Mouse (Mus musculus): ENCODE results near the gene Xdh. TPM values are rescaled to one million over a fixed set of nuclear protein-coding genes. Genes with fewer than 3 reads are reported as not detected.
"Not testable (repeated sequence)": the region's sequence is repeated elsewhere in the genome, so short reads cannot be mapped to it uniquely, and the experiment has no call there.

The Xdh gene
- polyA plus RNA-seq, 1 experiment from 2014 or later, result 1.2 TPM

- no peaks in the 10 kb centered on the region for H3K36me3 ChIP-seq (ENCODE audit: insufficient read depth)
- no peak overlapping the region for H3K27ac ChIP-seq (ENCODE audit: low read depth)
- WGBS, result 92% methylated on average over 14 of the region's 14 CpGs
Measured at GRCm38 (mm10) chr17:73870956-73871605, 78.9 kb downstream of the Xdh start.

DNA sequence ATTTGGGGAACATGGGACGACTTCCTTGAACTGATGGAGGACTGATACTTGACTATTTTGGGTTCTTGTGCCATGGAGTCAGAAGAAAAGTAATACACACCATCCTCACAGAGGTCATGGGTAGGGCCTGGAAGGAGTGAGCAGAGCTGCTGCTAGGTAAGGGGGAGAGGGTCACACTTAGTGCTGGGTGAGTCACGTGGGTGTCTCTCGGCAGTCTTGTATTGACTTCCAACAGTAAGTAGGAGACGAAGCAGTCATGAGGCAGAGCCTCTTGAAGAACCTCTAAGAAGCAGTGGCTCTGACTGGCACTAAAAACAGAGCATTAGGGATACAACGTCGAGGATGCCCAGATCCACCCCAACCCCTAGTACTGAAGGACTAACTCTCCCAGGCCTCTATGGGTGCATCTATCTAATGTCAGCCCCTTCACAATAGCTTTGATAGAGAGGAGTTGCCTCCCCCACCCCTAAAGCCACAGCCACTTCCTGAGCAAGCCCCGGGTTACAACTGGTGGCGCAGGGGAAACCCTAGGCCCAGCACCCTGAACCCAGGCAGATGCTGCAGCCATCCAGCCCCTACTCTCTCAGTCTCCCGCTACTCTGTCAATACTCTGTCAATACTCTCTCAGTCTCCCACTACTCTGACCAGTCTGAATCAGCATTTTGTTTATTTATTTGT is 80.8 kb downstream of the Xdh start:
- WGBS, result 89% methylated on average over 9 of the region's 9 CpGs
- Histone ChIP-seq H3K9ac (no peak overlapping the region), H3K9me3 (ENCODE audit: low read depth, low read length) (no peaks in the 10 kb centered on the region), H3K4me3 (ENCODE audit: low read depth, low read length) (no peak overlapping the region), H3K27ac (ENCODE audit: low read depth) (no peak overlapping the region), H3K36me3 (ENCODE audit: insufficient read depth) (no peaks in the 10 kb centered on the region), H3K27me3 (ENCODE audit: insufficient read depth, low read length) (no peaks in the 10 kb centered on the region), H3K4me2 (no peak overlapping the region), H3K4me1 (ENCODE audit: insufficient read depth) (no peaks in the 10 kb centered on the region; the same call in 1 of the 2 replicates)
- ATAC-seq (ENCODE audit: insufficient read depth), result no peak
- TF ChIP-seq CTCF (IDR thresholded peaks at IDR 0.05; ENCODE audit: low read depth), result no peak
- DNase-seq, result no peak

More at GRCm38 (mm10) chr17:73870956-73871605, 78.9 kb downstream of the Xdh start:
- TF ChIP-seq CTCF (IDR thresholded peaks at IDR 0.05; ENCODE audit: low read depth), result no peak
- ATAC-seq (ENCODE audit: insufficient read depth), result no peak
- Histone ChIP-seq H3K4me1 (ENCODE audit: insufficient read depth) (no peaks in the 10 kb centered on the region; the same call in 1 of the 2 replicates), H3K9me3 (ENCODE audit: low read depth, low read length) (no peaks in the 10 kb centered on the region), H3K4me3 (ENCODE audit: low read depth, low read length) (no peak overlapping the region), H3K9ac (no peak overlapping the region), H3K27me3 (ENCODE audit: insufficient read depth, low read length) (no peaks in the 10 kb centered on the region), H3K4me2 (no peak overlapping the region)
- DNase-seq, result no peak

- Histone ChIP-seq H3K9ac (no peak overlapping the region), H3K4me3 (ENCODE audit: low read depth, low read length) (no peak overlapping the region), H3K4me2 (no peak overlapping the region), H3K27ac (ENCODE audit: low read depth) (no peak overlapping the region), H3K4me1 (ENCODE audit: insufficient read depth) (no peaks in the 10 kb centered on the region), H3K36me3 (ENCODE audit: insufficient read depth) (no peaks in the 10 kb centered on the region), H3K9me3 (ENCODE audit: low read depth, low read length) (no peaks in the 10 kb centered on the region), H3K27me3 (ENCODE audit: insufficient read depth, low read length) (no peaks in the 10 kb centered on the region)
- no peak for TF ChIP-seq CTCF (IDR thresholded peaks at IDR 0.05; ENCODE audit: low read depth)
- DNase-seq (no peak), ATAC-seq (ENCODE audit: insufficient read depth) (no peak)
- WGBS, result 75% methylated on average over 4 of the region's 4 CpGs
Measured at GRCm38 (mm10) chr17:73853717-73854116, 96.3 kb downstream of the Xdh start.

- Histone ChIP-seq H3K4me2 (no peak overlapping the region), H3K9me3 (ENCODE audit: low read depth, low read length) (no peaks in the 10 kb centered on the region), H3K4me3 (ENCODE audit: low read depth, low read length) (no peak overlapping the region), H3K4me1 (ENCODE audit: insufficient read depth) (no peaks in the 10 kb centered on the region), H3K27ac (ENCODE audit: low read depth) (no peak overlapping the region), H3K36me3 (ENCODE audit: insufficient read depth) (no peaks in the 10 kb centered on the region), H3K9ac (no peak overlapping the region), H3K27me3 (ENCODE audit: insufficient read depth, low read length) (no peaks in the 10 kb centered on the region)
- ATAC-seq (ENCODE audit: insufficient read depth) (no peak), DNase-seq (no peak)
- 43% methylated on average over 11 of the region's 11 CpGs for WGBS
- no peak for TF ChIP-seq CTCF (IDR thresholded peaks at IDR 0.05; ENCODE audit: low read depth)
Measured at GRCm38 (mm10) chr17:73853041-73853440, 97.0 kb downstream of the Xdh start.

GRCm38 (mm10) chr17:73847399-73847798 is 102.6 kb downstream of the Xdh start:
- no peaks in the 10 kb centered on the region for H3K9me3 ChIP-seq (ENCODE audit: low read depth, low read length)
- 79% methylated on average over 1 of the region's 1 CpGs for WGBS
- H3K27ac ChIP-seq (ENCODE audit: low read depth), result no peak overlapping the region
- no peaks in the 10 kb centered on the region for H3K36me3 ChIP-seq (ENCODE audit: insufficient read depth)
- TF ChIP-seq CTCF (IDR thresholded peaks at IDR 0.05; ENCODE audit: low read depth), result no peak
- no peaks in the 10 kb centered on the region for H3K4me1 ChIP-seq (ENCODE audit: insufficient read depth)
- ATAC-seq (ENCODE audit: insufficient read depth) (no peak), DNase-seq (no peak)
- H3K9ac ChIP-seq, result no peak overlapping the region
- H3K4me3 ChIP-seq (ENCODE audit: low read depth, low read length), result no peak overlapping the region
- H3K27me3 ChIP-seq (ENCODE audit: insufficient read depth, low read length), result no peaks in the 10 kb centered on the region
- H3K4me2 ChIP-seq, result no peak overlapping the region

DNA sequence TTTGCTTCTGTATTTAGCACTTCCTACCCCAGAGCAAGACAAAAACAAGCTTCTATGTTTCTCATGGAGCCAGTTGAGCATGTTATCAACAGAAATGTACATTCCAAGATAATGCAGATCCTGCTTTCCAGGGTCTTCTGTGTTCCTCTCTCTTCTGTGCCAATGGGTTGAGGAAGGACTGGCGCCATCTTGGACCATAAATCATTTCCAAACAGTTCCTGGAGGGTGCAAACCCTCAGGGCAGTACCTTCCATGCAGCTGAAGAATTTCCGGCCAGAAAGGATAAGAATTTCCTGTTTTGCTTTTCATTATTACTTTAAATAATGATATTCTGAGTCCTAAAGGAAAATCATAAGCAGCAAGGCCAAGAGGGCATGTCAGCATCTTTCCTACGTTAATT is 104.4 kb downstream of the Xdh start:
- peak; percentile 11 for DNase-seq
- Histone ChIP-seq H3K27ac (ENCODE audit: low read depth) (no peak overlapping the region), H3K27me3 (ENCODE audit: insufficient read depth, low read length) (no peaks in the 10 kb centered on the region), H3K4me2 (no peak overlapping the region), H3K9ac (no peak overlapping the region), H3K36me3 (ENCODE audit: insufficient read depth) (no peaks in the 10 kb centered on the region), H3K4me1 (ENCODE audit: insufficient read depth) (no peaks in the 10 kb centered on the region), H3K9me3 (ENCODE audit: low read depth, low read length) (no peaks in the 10 kb centered on the region), H3K4me3 (ENCODE audit: low read depth, low read length) (no peak overlapping the region)
- ATAC-seq (ENCODE audit: insufficient read depth), result no peak
- WGBS, result 51% methylated on average over 3 of the region's 3 CpGs
- TF ChIP-seq CTCF (IDR thresholded peaks at IDR 0.05; ENCODE audit: low read depth), result no peak

- Histone ChIP-seq H3K4me1 (ENCODE audit: insufficient read depth) (no peaks in the 10 kb centered on the region), H3K9ac (no peak overlapping the region), H3K4me2 (no peak overlapping the region), H3K27ac (ENCODE audit: low read depth) (no peak overlapping the region), H3K36me3 (ENCODE audit: insufficient read depth) (no peaks in the 10 kb centered on the region), H3K27me3 (ENCODE audit: insufficient read depth, low read length) (no peaks in the 10 kb centered on the region), H3K9me3 (ENCODE audit: low read depth, low read length) (no peaks in the 10 kb centered on the region), H3K4me3 (ENCODE audit: low read depth, low read length) (no peak overlapping the region)
- DNase-seq (no peak), ATAC-seq (ENCODE audit: insufficient read depth) (no peak)
- WGBS, result 74% methylated on average over 1 of the region's 1 CpGs
- TF ChIP-seq CTCF (IDR thresholded peaks at IDR 0.05; ENCODE audit: low read depth), result no peak
Measured at GRCm38 (mm10) chr17:73842963-73843362, 107.0 kb downstream of the Xdh start.

DNA sequence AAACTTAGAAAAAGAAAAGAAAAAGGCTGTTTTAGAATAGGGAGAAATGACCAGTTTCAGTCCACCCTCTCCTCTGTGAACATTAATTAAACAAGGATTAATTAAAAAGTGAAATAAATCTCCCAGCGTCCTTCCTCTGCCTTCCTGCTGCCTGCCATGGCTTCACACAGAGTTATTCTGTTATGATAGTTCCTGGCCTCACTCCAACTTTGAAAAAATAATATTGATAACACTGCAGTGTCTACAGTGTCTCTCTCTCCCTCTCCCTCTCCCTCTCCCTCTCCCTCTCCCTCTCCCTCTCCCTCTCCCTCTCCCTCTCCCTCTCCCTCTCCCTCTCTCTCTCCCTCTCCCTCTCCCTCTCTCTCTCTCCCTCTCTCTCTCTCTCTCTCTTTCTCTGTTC is 110.1 kb downstream of the Xdh start:
- not testable (repeated sequence) for H3K4me3 ChIP-seq (ENCODE audit: low read depth, low read length); H3K4me1 ChIP-seq (ENCODE audit: insufficient read depth); H3K27ac ChIP-seq (ENCODE audit: low read depth); H3K9ac ChIP-seq; H3K36me3 ChIP-seq (ENCODE audit: insufficient read depth); H3K9me3 ChIP-seq (ENCODE audit: low read depth, low read length); H3K4me2 ChIP-seq; H3K27me3 ChIP-seq (ENCODE audit: insufficient read depth, low read length); ATAC-seq (ENCODE audit: insufficient read depth)
- DNase-seq, result peak; percentile 74
- 19% methylated on average over 1 of the region's 1 CpGs for WGBS

All from lung, embryonic 14.5 days (tissue).